Mouse (Mus musculus) MEL (cell line): Measurements from ENCODE around the gene Rxfp4.

Source experiments
- CHD2 ChIP-seq: IDR thresholded peaks from 2 replicates; pipeline ENCODE4 v1.6.1; 2011; ENCODE audit warnings: low read length, improper control_type of control experiment
- CTCF ChIP-seq, 3 experiments: IDR thresholded peaks in 2 of 3; conservative IDR thresholded peaks in 1 of 3; 2 replicates each; pipeline ENCODE4 v1.5.1; 2011 to 2012; ENCODE audit warnings: low read length in 3 of 3, low read depth in 2 of 3, mild to moderate bottlenecking in 2 of 3, improper control_type of control experiment in 1 of 3, inconsistent platforms in 1 of 3, mixed read lengths in 1 of 3, moderate library complexity in 1 of 3; ENCODE audit not compliant: control insufficient read depth in 1 of 3, insufficient read depth in 1 of 3, poor library complexity in 1 of 3, severe bottlenecking in 1 of 3
- EP300 ChIP-seq, 2 experiments: IDR thresholded peaks; 2 replicates each; pipeline ENCODE4 v1.6.1; 2011; ENCODE audit warnings: improper control_type of control experiment in 2 of 2, low read length in 2 of 2, low read depth in 1 of 2, mild to moderate bottlenecking in 1 of 2
- HCFC1 ChIP-seq: IDR thresholded peaks from 2 replicates; pipeline ENCODE4 v1.6.1; 2012; ENCODE audit warnings: low read depth, mild to moderate bottlenecking, inconsistent platforms, low read length, improper control_type of control experiment, moderate library complexity
- JUND ChIP-seq: IDR thresholded peaks from 2 replicates; pipeline ENCODE4 v1.6.1; 2011; ENCODE audit warnings: low read depth, mild to moderate bottlenecking, improper control_type of control experiment, low read length
- MAX ChIP-seq: IDR thresholded peaks from 2 replicates; pipeline ENCODE4 v1.6.1; 2011; ENCODE audit warnings: low read length, improper control_type of control experiment
- MAZ ChIP-seq: IDR thresholded peaks from 2 replicates; pipeline ENCODE4 v1.6.1; 2012; ENCODE audit warnings: low read depth, mild to moderate bottlenecking, inconsistent platforms, low read length, improper control_type of control experiment
- MYB ChIP-seq: IDR thresholded peaks from 2 replicates; pipeline ENCODE4 v1.6.1; 2011; ENCODE audit warnings: mild to moderate bottlenecking, low read depth, low read length, improper control_type of control experiment
- NRF1 ChIP-seq: IDR thresholded peaks from 2 replicates; pipeline ENCODE4 v1.6.1; 2014; ENCODE audit warnings: low read depth, mild to moderate bottlenecking, inconsistent platforms, low read length, improper control_type of control experiment, moderate library complexity; ENCODE audit not compliant: poor library complexity, insufficient read depth, severe bottlenecking
- POLR2A ChIP-seq, 2 experiments: IDR thresholded peaks; 2 replicates each; pipeline ENCODE4 v1.6.1; 2011 to 2012; ENCODE audit warnings: low read length in 2 of 2, mild to moderate bottlenecking in 2 of 2, control low read depth in 1 of 2, improper control_type of control experiment in 1 of 2, low read depth in 1 of 2, moderate library complexity in 1 of 2; ENCODE audit not compliant: control insufficient read depth in 1 of 2, insufficient read depth in 1 of 2, poor library complexity in 1 of 2
- SMC3 ChIP-seq: IDR thresholded peaks from 2 replicates; pipeline ENCODE4 v1.6.1; 2011; ENCODE audit warnings: low read depth, low read length, improper control_type of control experiment
- TCF12 ChIP-seq: IDR thresholded peaks from 2 replicates; pipeline ENCODE4 v1.6.1; 2014; ENCODE audit warnings: low read depth, mild to moderate bottlenecking, inconsistent platforms, low read length, improper control_type of control experiment, moderate library complexity
- ZMIZ1 ChIP-seq: IDR thresholded peaks from 2 replicates; pipeline ENCODE4 v1.6.1; 2012; ENCODE audit warnings: low read depth, mild to moderate bottlenecking, inconsistent platforms, low read length, improper control_type of control experiment, moderate library complexity
- ZNF384 ChIP-seq: IDR thresholded peaks from 2 replicates; pipeline ENCODE4 v1.6.1; 2012; ENCODE audit warnings: low read depth, mild to moderate bottlenecking, inconsistent platforms, low read length, improper control_type of control experiment

GRCm38 (mm10) chr3:88647076-88647475 lies 5.9 kb downstream of the Rxfp4 start:
- TF ChIP-seq SMC3: no peak
- TF ChIP-seq CTCF (IDR thresholded peaks at IDR 0.05 in 2 of 3, conservative IDR thresholded peaks at IDR 0.05 in 1 of 3; ENCODE audit: control insufficient read depth in 1 of 3, insufficient read depth in 1 of 3, low read depth in 2 of 3, low read length in 3 of 3, poor library complexity in 1 of 3, severe bottlenecking in 1 of 3): no peak
- TF ChIP-seq NRF1: no peak
- TF ChIP-seq POLR2A (IDR thresholded peaks at IDR 0.05; ENCODE audit: control insufficient read depth in 1 of 2, insufficient read depth in 1 of 2, low read depth in 1 of 2, low read length in 2 of 2, poor library complexity in 1 of 2): no peak
- TF ChIP-seq HCFC1: no peak
- no peak for TF ChIP-seq CHD2
- TF ChIP-seq ZMIZ1: no peak
- TF ChIP-seq TCF12: no peak
- TF ChIP-seq MAX: no peak
- no peak for TF ChIP-seq EP300 (IDR thresholded peaks at IDR 0.05; ENCODE audit: low read depth in 1 of 2, low read length in 2 of 2)
- no peak for TF ChIP-seq MAZ
- TF ChIP-seq MYB: no peak
- TF ChIP-seq ZNF384: no peak
- TF ChIP-seq JUND: no peak
